Mouse (Mus musculus) liver, embryonic 13.5 days (tissue): ENCODE measurements around the gene Btbd35f14. TPM values are rescaled to one million over a fixed set of nuclear protein-coding genes. Genes with fewer than 3 reads are reported as not detected.
"Not testable (repeated sequence)": the region's sequence is repeated elsewhere in the genome, so short reads cannot be mapped to it uniquely, and the experiment has no call there.

Experiments used
- ATAC-seq: fragments of 200-750 bp; cut with Nextera tagmentation; 2 replicates; pipeline ENCODE4 v1.8.0; 2017; ENCODE audit warnings: low read depth, mild to moderate bottlenecking, moderate number of reproducible peaks, moderate library complexity
- DNase-seq: peaks from one replicate; pipeline ENCODE4 v3.0.0; 2022
- H3K27ac ChIP-seq: fragments of 300-500 bp; sonication (generic); 2 replicates; pipeline ENCODE4 v1.5.1; 2015; ENCODE audit warnings: moderate library complexity, mild to moderate bottlenecking, inconsistent platforms
- H3K27me3 ChIP-seq: fragments of 300-500 bp; sonication (generic); 2 replicates; pipeline ENCODE4 v1.6.1; 2015; ENCODE audit warnings: mild to moderate bottlenecking, inconsistent platforms
- H3K36me3 ChIP-seq: fragments of 300-500 bp; sonication (generic); 2 replicates; pipeline ENCODE4 v1.6.1; 2015; ENCODE audit warnings: mild to moderate bottlenecking, inconsistent platforms
- H3K4me1 ChIP-seq: fragments of 300-500 bp; sonication (generic); replicated peaks from 2 replicates; pipeline ENCODE4 v1.6.1; 2015; ENCODE audit warnings: inconsistent platforms
- H3K4me2 ChIP-seq: fragments of 300-500 bp; sonication (generic); 2 replicates; pipeline ENCODE4 v1.6.1; 2015; ENCODE audit warnings: inconsistent platforms, mild to moderate bottlenecking, moderate library complexity
- H3K4me3 ChIP-seq: fragments of 300-500 bp; sonication (generic); replicated peaks from 2 replicates; pipeline ENCODE4 v1.5.1; 2015; ENCODE audit warnings: mild to moderate bottlenecking, inconsistent platforms
- H3K9ac ChIP-seq: fragments of 300-500 bp; sonication (generic); 2 replicates; pipeline ENCODE4 v1.6.1; 2015; ENCODE audit warnings: mild to moderate bottlenecking, inconsistent platforms
- H3K9me3 ChIP-seq: fragments of 300-500 bp; sonication (generic); replicated peaks from 2 replicates; pipeline ENCODE4 v1.6.1; 2016; ENCODE audit warnings: inconsistent platforms
- WGBS: fragments of 180-500 bp; shearing (Covaris S2); methylation state at CpG from one replicate; pipeline ENCODE4 v1.1.7; 2015; ENCODE audit not compliant: insufficient replicate concordance; 5-methylcytosine and 5-hydroxymethylcytosine counted together
- polyA plus RNA-seq: library from polyadenylated mRNA; unstranded; fragments of >200 nt; fragmentation: Nextera tagmentation; extraction: Ambion mirVana; gene quantifications from 2 replicates; pipeline ENCODE4 v1.2.1, GENCODE M21; 2015

The Btbd35f14 gene
- not detected in 2 replicates for polyA plus RNA-seq

GRCm38 (mm10) chrX:33702249-33702648, at the start of gene Btbd35f14:
Gene Btbd35f14 (minus strand): TSS chrX:33702349.
- H3K4me2 ChIP-seq, H3K9me3 ChIP-seq, H3K4me1 ChIP-seq, H3K9ac ChIP-seq, DNase-seq, H3K27me3 ChIP-seq, H3K4me3 ChIP-seq, ATAC-seq, H3K27ac ChIP-seq, H3K36me3 ChIP-seq: not testable (repeated sequence)
- no CpG with 5 or more reads among the region's 3 CpGs for WGBS

GRCm38 (mm10) chrX:33656872-33657271, 45.3 kb downstream of the Btbd35f14 start, which contains the start of gene Btbd35f13:
Gene Btbd35f13 (plus strand): TSS chrX:33657172.
- H3K27me3 ChIP-seq, DNase-seq, H3K9ac ChIP-seq, H3K4me1 ChIP-seq, H3K27ac ChIP-seq, H3K36me3 ChIP-seq, H3K4me3 ChIP-seq, H3K9me3 ChIP-seq, ATAC-seq, H3K4me2 ChIP-seq: not testable (repeated sequence)
- 46% methylated on average over 2 of the region's 3 CpGs for WGBS

Other genes starting within 250 kb of the Btbd35f14 start
- not detected in 2 replicates for gene Btbd35f15, start 125.0 kb downstream of the Btbd35f14 start, polyA plus RNA-seq
- not detected in 2 replicates for gene Btbd35f13, start 45.2 kb downstream of the Btbd35f14 start, polyA plus RNA-seq